Mouse (Mus musculus): Measurements from ENCODE around the gene Alox5. TPM values are rescaled to one million over a fixed set of nuclear protein-coding genes. Genes with fewer than 3 reads are reported as not detected.
A peak's percentile ranks its signal among the peaks of the same experiment; 100 is the strongest.
"Not testable (repeated sequence)": the region's sequence is repeated elsewhere in the genome, so short reads cannot be mapped to it uniquely, and the experiment has no call there.

Alox5 gene
- 0.87 and 0.96 TPM in 2 replicates for polyA plus RNA-seq (2014; fragmentation: Nextera tagmentation; extraction: Ambion mirVana)

- ATAC-seq (ENCODE audit: insufficient read depth) = peak; percentile 66; the same call in 1 of the 2 replicates
- H3K9me3 ChIP-seq (ENCODE audit: low read depth, low read length) = no peaks in the 10 kb centered on the region
- peak; percentile 31 for DNase-seq
- peak within 1 kb of the TSS; percentile 67 for H3K4me2 ChIP-seq
- TF ChIP-seq CTCF (IDR thresholded peaks at IDR 0.05; ENCODE audit: low read depth) = no peak
- WGBS = 3% methylated on average over 43 of the region's 43 CpGs
- H3K36me3 ChIP-seq (ENCODE audit: insufficient read depth) = no peaks in the 10 kb centered on the region
- peak within 1 kb of the TSS; percentile 32 for H3K4me3 ChIP-seq (ENCODE audit: low read depth, low read length)
- no peak within 1 kb of the TSS for H3K27ac ChIP-seq (ENCODE audit: low read depth)
- H3K9ac ChIP-seq = no peak within 1 kb of the TSS
- H3K27me3 ChIP-seq (ENCODE audit: insufficient read depth, low read length) = peaks cover 25% of the 10 kb centered on the region
- no peaks in the 10 kb centered on the region for H3K4me1 ChIP-seq (ENCODE audit: insufficient read depth)
These were observed at the start of gene Alox5 for GRCm38 (mm10) chr6:116460544-116461283. Gene Alox5 (minus strand): TSS chr6:116461178.

- not testable (repeated sequence) for H3K27me3 ChIP-seq (ENCODE audit: insufficient read depth, low read length); H3K27ac ChIP-seq (ENCODE audit: low read depth); DNase-seq; H3K9me3 ChIP-seq (ENCODE audit: low read depth, low read length); H3K4me3 ChIP-seq (ENCODE audit: low read depth, low read length); H3K4me1 ChIP-seq (ENCODE audit: insufficient read depth); H3K36me3 ChIP-seq (ENCODE audit: insufficient read depth); ATAC-seq (ENCODE audit: insufficient read depth); H3K9ac ChIP-seq; H3K4me2 ChIP-seq
- 89% methylated on average over 19 of the region's 20 CpGs for WGBS
These were observed 45.5 kb upstream of the Alox5 start, which contains the start of gene Olfr212 for GRCm38 (mm10) chr6:116506302-116507003. Gene Olfr212 (plus strand): TSS chr6:116506516.

GRCm38 (mm10) chr6:116495960-116496359, 35.0 kb upstream of the Alox5 start:
- no peaks in the 10 kb centered on the region for H3K36me3 ChIP-seq (ENCODE audit: insufficient read depth)
- ATAC-seq (ENCODE audit: insufficient read depth) (no peak), DNase-seq (no peak)
- no peak overlapping the region for H3K9ac ChIP-seq
- WGBS = 67% methylated on average over 1 of the region's 1 CpGs
- no peaks in the 10 kb centered on the region for H3K27me3 ChIP-seq (ENCODE audit: insufficient read depth, low read length)
- TF ChIP-seq CTCF (IDR thresholded peaks at IDR 0.05; ENCODE audit: low read depth) = no peak
- H3K27ac ChIP-seq (ENCODE audit: low read depth) = no peak overlapping the region
- no peaks in the 10 kb centered on the region for H3K4me1 ChIP-seq (ENCODE audit: insufficient read depth)
- H3K4me2 ChIP-seq = no peak overlapping the region
- H3K4me3 ChIP-seq (ENCODE audit: low read depth, low read length) = no peak overlapping the region
- no peaks in the 10 kb centered on the region for H3K9me3 ChIP-seq (ENCODE audit: low read depth, low read length)

GRCm38 (mm10) chr6:116493742-116494141, 32.8 kb upstream of the Alox5 start:
- Histone ChIP-seq H3K27me3 (ENCODE audit: insufficient read depth, low read length) (no peaks in the 10 kb centered on the region), H3K4me3 (ENCODE audit: low read depth, low read length) (no peak overlapping the region), H3K9me3 (ENCODE audit: low read depth, low read length) (no peaks in the 10 kb centered on the region), H3K4me1 (ENCODE audit: insufficient read depth) (no peaks in the 10 kb centered on the region), H3K27ac (ENCODE audit: low read depth) (no peak overlapping the region), H3K4me2 (no peak overlapping the region), H3K36me3 (ENCODE audit: insufficient read depth) (no peaks in the 10 kb centered on the region), H3K9ac (no peak overlapping the region)
- ATAC-seq (ENCODE audit: insufficient read depth) (no peak), DNase-seq (no peak)
- no peak for TF ChIP-seq CTCF (IDR thresholded peaks at IDR 0.05; ENCODE audit: low read depth)
- WGBS = 78% methylated on average over 5 of the region's 5 CpGs

GRCm38 (mm10) chr6:116488791-116489190, 27.8 kb upstream of the Alox5 start, which contains the start of gene Olfr211:
Gene Olfr211 (plus strand): TSS chr6:116489091.
- no peak for ATAC-seq (ENCODE audit: insufficient read depth)
- no peak for DNase-seq
- Histone ChIP-seq H3K4me2 (no peak within 1 kb of the TSS), H3K27me3 (ENCODE audit: insufficient read depth, low read length) (no peaks in the 10 kb centered on the region), H3K9ac (no peak within 1 kb of the TSS), H3K36me3 (ENCODE audit: insufficient read depth) (no peaks in the 10 kb centered on the region), H3K9me3 (ENCODE audit: low read depth, low read length) (no peaks in the 10 kb centered on the region), H3K4me3 (ENCODE audit: low read depth, low read length) (no peak within 1 kb of the TSS), H3K4me1 (ENCODE audit: insufficient read depth) (no peaks in the 10 kb centered on the region), H3K27ac (ENCODE audit: low read depth) (no peak within 1 kb of the TSS)
- TF ChIP-seq CTCF (IDR thresholded peaks at IDR 0.05; ENCODE audit: low read depth) = no peak
- WGBS = 65% methylated on average over 4 of the region's 4 CpGs

- Histone ChIP-seq H3K4me1 (ENCODE audit: insufficient read depth) (no peaks in the 10 kb centered on the region), H3K9me3 (ENCODE audit: low read depth, low read length) (no peaks in the 10 kb centered on the region), H3K27me3 (ENCODE audit: insufficient read depth, low read length) (no peaks in the 10 kb centered on the region), H3K4me2 (no peak overlapping the region), H3K36me3 (ENCODE audit: insufficient read depth) (no peaks in the 10 kb centered on the region), H3K27ac (ENCODE audit: low read depth) (no peak overlapping the region), H3K9ac (no peak overlapping the region), H3K4me3 (ENCODE audit: low read depth, low read length) (no peak overlapping the region)
- no peak for TF ChIP-seq CTCF (IDR thresholded peaks at IDR 0.05; ENCODE audit: low read depth)
- WGBS = 48% methylated on average over 1 of the region's 1 CpGs
- no peak for ATAC-seq (ENCODE audit: insufficient read depth)
- DNase-seq = no peak
These were observed 25.9 kb upstream of the Alox5 start for GRCm38 (mm10) chr6:116486833-116487232.

GRCm38 (mm10) chr6:116485081-116485480, 24.1 kb upstream of the Alox5 start:
- WGBS = 61% methylated on average over 1 of the region's 1 CpGs
- no peak overlapping the region for H3K4me2 ChIP-seq
- no peak overlapping the region for H3K4me3 ChIP-seq (ENCODE audit: low read depth, low read length)
- no peak for TF ChIP-seq CTCF (IDR thresholded peaks at IDR 0.05; ENCODE audit: low read depth)
- H3K27me3 ChIP-seq (ENCODE audit: insufficient read depth, low read length) = no peaks in the 10 kb centered on the region
- H3K4me1 ChIP-seq (ENCODE audit: insufficient read depth) = no peaks in the 10 kb centered on the region
- H3K9me3 ChIP-seq (ENCODE audit: low read depth, low read length) = no peaks in the 10 kb centered on the region
- H3K9ac ChIP-seq = no peak overlapping the region
- H3K27ac ChIP-seq (ENCODE audit: low read depth) = no peak overlapping the region
- H3K36me3 ChIP-seq (ENCODE audit: insufficient read depth) = no peaks in the 10 kb centered on the region
- no peak for ATAC-seq (ENCODE audit: insufficient read depth)
- DNase-seq = no peak

Data from lung, embryonic 14.5 days (tissue).